Mouse (Mus musculus) myocyte (in vitro differentiated cells): Measurements from ENCODE around the gene Fchsd2. TPM values are rescaled to one million over a fixed set of nuclear protein-coding genes. Genes with fewer than 3 reads are reported as not detected.

Experiments used
- H3K27me3 ChIP-seq: one replicate; pipeline ENCODE4 v1.6.1; 2011; ENCODE audit not compliant: control insufficient read depth, insufficient read depth, insufficient read length
- H3K36me3 ChIP-seq: one replicate; pipeline ENCODE4 v1.6.1; 2011; ENCODE audit not compliant: control insufficient read depth, insufficient read depth
- H3K4me2 ChIP-seq: one replicate; pipeline ENCODE4 v1.6.1; 2011; ENCODE audit warnings: low read depth, control low read depth
- H3K4me3 ChIP-seq: one replicate; pipeline ENCODE4 v1.5.1; 2011; ENCODE audit warnings: mild to moderate bottlenecking, control low read depth, moderate library complexity
- H3K79me2 ChIP-seq: one replicate; pipeline ENCODE4 v1.6.1; 2011; ENCODE audit not compliant: control insufficient read depth, insufficient read depth
- H3ac ChIP-seq: one replicate; pipeline ENCODE4 v1.6.1; 2011; ENCODE audit not compliant: control insufficient read depth, insufficient read length
- CEBPB ChIP-seq: IDR thresholded peaks from 2 replicates; pipeline ENCODE4 v1.6.1; 2011; ENCODE audit warnings: mild to moderate bottlenecking, moderate library complexity; ENCODE audit not compliant: poor library complexity, insufficient read depth, severe bottlenecking
- E2F4 ChIP-seq: IDR thresholded peaks from one replicate; pipeline ENCODE4 v1.6.1; 2011; ENCODE audit warnings: mild to moderate bottlenecking, control low read depth, moderate library complexity; ENCODE audit not compliant: insufficient read depth
- MAX ChIP-seq: IDR thresholded peaks from one replicate; pipeline ENCODE4 v1.6.1; 2011; ENCODE audit warnings: low read depth, mild to moderate bottlenecking, control low read depth
- MYOD1 ChIP-seq, 3 experiments: IDR thresholded peaks; one replicate each; pipeline ENCODE4 v1.6.1; 2011; ENCODE audit warnings: control low read depth in 2 of 3, low read depth in 2 of 3, mild to moderate bottlenecking in 2 of 3, moderate library complexity in 1 of 3; ENCODE audit not compliant: insufficient read length in 2 of 3, control insufficient read depth in 1 of 3
- MYOG ChIP-seq, 3 experiments: IDR thresholded peaks; one replicate each; pipeline ENCODE4 v1.6.1; 2011; ENCODE audit warnings: control low read depth in 2 of 3, low read depth in 2 of 3, mild to moderate bottlenecking in 2 of 3; ENCODE audit not compliant: insufficient read length in 2 of 3, control insufficient read depth in 1 of 3, insufficient read depth in 1 of 3
- POLR2A ChIP-seq: IDR thresholded peaks from one replicate; pipeline ENCODE4 v1.6.1; 2011; ENCODE audit warnings: low read depth, mild to moderate bottlenecking, control low read depth, moderate library complexity; ENCODE audit not compliant: insufficient read length
- POLR2AphosphoS2 ChIP-seq: IDR thresholded peaks from one replicate; pipeline ENCODE4 v1.6.1; 2011; ENCODE audit warnings: low read depth, control low read depth; ENCODE audit not compliant: insufficient read length
- REST ChIP-seq: IDR thresholded peaks from one replicate; pipeline ENCODE4 v1.6.1; 2011; ENCODE audit warnings: mild to moderate bottlenecking, control low read depth, moderate library complexity; ENCODE audit not compliant: insufficient read depth, insufficient read length
- SRF ChIP-seq: IDR thresholded peaks from one replicate; pipeline ENCODE4 v1.6.1; 2011; ENCODE audit warnings: low read depth; ENCODE audit not compliant: control insufficient read depth, insufficient read length
- TCF12 ChIP-seq: IDR thresholded peaks from one replicate; pipeline ENCODE4 v1.6.1; 2011; ENCODE audit warnings: mild to moderate bottlenecking, control low read depth; ENCODE audit not compliant: poor library complexity, insufficient read depth, severe bottlenecking
- TCF3 ChIP-seq: IDR thresholded peaks from one replicate; pipeline ENCODE4 v1.6.1; 2011; ENCODE audit warnings: low read depth, control low read depth; ENCODE audit not compliant: insufficient read length
- USF1 ChIP-seq: IDR thresholded peaks from one replicate; pipeline ENCODE4 v1.6.1; 2011; ENCODE audit warnings: low read depth, mild to moderate bottlenecking, control low read depth, moderate library complexity
- polyA plus RNA-seq: library from polyadenylated mRNA; unstranded; fragments of >200 nt; fragmentation: generic; extraction: Trizol; gene quantifications from one replicate; pipeline ENCODE4 v1.2.1, GENCODE M21; 2012; ENCODE audit warnings: missing spikeins

The Fchsd2 gene
- polyA plus RNA-seq, 1 experiment: 5.7 TPM

- no peak for TF ChIP-seq USF1
- TF ChIP-seq TCF12: no peak
- no peak for TF ChIP-seq MYOD1 (IDR thresholded peaks at IDR 0.05; ENCODE audit: control insufficient read depth in 1 of 3, insufficient read length in 2 of 3, low read depth in 2 of 3)
- no peak for TF ChIP-seq SRF
- no peak for TF ChIP-seq E2F4
- TF ChIP-seq REST: no peak
- no peak for TF ChIP-seq POLR2A
- no peak for TF ChIP-seq POLR2AphosphoS2
- no peak for TF ChIP-seq MAX
- TF ChIP-seq TCF3: no peak
- no peak for TF ChIP-seq CEBPB
- no peak for TF ChIP-seq MYOG (IDR thresholded peaks at IDR 0.05; ENCODE audit: control insufficient read depth in 1 of 3, insufficient read depth in 1 of 3, insufficient read length in 2 of 3, low read depth in 2 of 3)
- no peak overlapping the region for H3K4me2 ChIP-seq
- H3K27me3 ChIP-seq: no peaks in the 10 kb centered on the region
- no peak overlapping the region for H3K4me3 ChIP-seq
- no peak overlapping the region for H3ac ChIP-seq
- H3K36me3 ChIP-seq: no peaks in the 10 kb centered on the region
- H3K79me2 ChIP-seq: no peaks in the 10 kb centered on the region
Observed at GRCm38 (mm10) chr7:101060476-101060875, 32.2 kb upstream of the Fchsd2 start.

GRCm38 (mm10) chr7:101061381-101061780 is 31.3 kb upstream of the Fchsd2 start:
- Histone ChIP-seq H3K79me2 (no peaks in the 10 kb centered on the region), H3K4me3 (no peak overlapping the region), H3ac (no peak overlapping the region), H3K36me3 (no peaks in the 10 kb centered on the region), H3K27me3 (no peaks in the 10 kb centered on the region), H3K4me2 (peak overlapping the region; percentile 67)
- TF ChIP-seq REST: no peak
- TF ChIP-seq E2F4: no peak
- no peak for TF ChIP-seq MYOG (IDR thresholded peaks at IDR 0.05; ENCODE audit: control insufficient read depth in 1 of 3, insufficient read depth in 1 of 3, insufficient read length in 2 of 3, low read depth in 2 of 3)
- no peak for TF ChIP-seq MYOD1 (IDR thresholded peaks at IDR 0.05; ENCODE audit: control insufficient read depth in 1 of 3, insufficient read length in 2 of 3, low read depth in 2 of 3)
- no peak for TF ChIP-seq POLR2A
- TF ChIP-seq SRF: no peak
- no peak for TF ChIP-seq USF1
- TF ChIP-seq CEBPB: no peak
- no peak for TF ChIP-seq POLR2AphosphoS2
- no peak for TF ChIP-seq TCF12
- no peak for TF ChIP-seq TCF3
- TF ChIP-seq MAX: no peak

- H3K27me3 ChIP-seq: no peaks in the 10 kb centered on the region
- TF ChIP-seq TCF3 (no peak), CEBPB (no peak), REST (no peak), SRF (no peak), TCF12 (no peak), MAX (no peak), POLR2A (no peak), E2F4 (no peak), USF1 (no peak), MYOG (IDR thresholded peaks at IDR 0.05; ENCODE audit: control insufficient read depth in 1 of 3, insufficient read depth in 1 of 3, insufficient read length in 2 of 3, low read depth in 2 of 3) (no peak), MYOD1 (IDR thresholded peaks at IDR 0.05; ENCODE audit: control insufficient read depth in 1 of 3, insufficient read length in 2 of 3, low read depth in 2 of 3) (no peak), POLR2AphosphoS2 (no peak)
- H3K36me3 ChIP-seq: no peaks in the 10 kb centered on the region
- no peaks in the 10 kb centered on the region for H3K79me2 ChIP-seq
- H3K4me3 ChIP-seq: no peak overlapping the region
- no peak overlapping the region for H3ac ChIP-seq
- no peak overlapping the region for H3K4me2 ChIP-seq
Observed at GRCm38 (mm10) chr7:101062246-101062645, 30.4 kb upstream of the Fchsd2 start.

- H3K27me3 ChIP-seq: no peaks in the 10 kb centered on the region
- TF ChIP-seq POLR2AphosphoS2: no peak
- TF ChIP-seq REST: no peak
- no peak for TF ChIP-seq E2F4
- no peak for TF ChIP-seq MYOD1 (IDR thresholded peaks at IDR 0.05; ENCODE audit: control insufficient read depth in 1 of 3, insufficient read length in 2 of 3, low read depth in 2 of 3)
- no peak for TF ChIP-seq TCF12
- TF ChIP-seq USF1: no peak
- no peak for TF ChIP-seq POLR2A
- no peak for TF ChIP-seq TCF3
- TF ChIP-seq SRF: no peak
- TF ChIP-seq MAX: no peak
- TF ChIP-seq CEBPB: no peak
- no peak for TF ChIP-seq MYOG (IDR thresholded peaks at IDR 0.05; ENCODE audit: control insufficient read depth in 1 of 3, insufficient read depth in 1 of 3, insufficient read length in 2 of 3, low read depth in 2 of 3)
- no peaks in the 10 kb centered on the region for H3K79me2 ChIP-seq
- H3K4me2 ChIP-seq: no peak overlapping the region
- H3ac ChIP-seq: no peak overlapping the region
- no peaks in the 10 kb centered on the region for H3K36me3 ChIP-seq
- H3K4me3 ChIP-seq: no peak overlapping the region
Observed at GRCm38 (mm10) chr7:101063523-101063922, 29.1 kb upstream of the Fchsd2 start.
